Mouse (Mus musculus) neural tube, embryonic 11.5 days (tissue): ENCODE measurements at regions not wholly inside any gene's neighbourhood (a gene's known extent, or its start where the extent isn't known, plus 50 kb on each side); places are given as distances from the start of the nearest gene placed in this dataset.
A peak's percentile ranks its signal among the peaks of the same experiment; 100 is the strongest.

ENCODE experiments used
- ATAC-seq: fragments of 200-750 bp; cut with Nextera tagmentation; 2 replicates; pipeline ENCODE4 v1.8.0; 2017; ENCODE audit warnings: moderate number of reproducible peaks, mild to moderate bottlenecking, moderate TSS enrichment, moderate library complexity; ENCODE audit not compliant: insufficient read depth, low FRiP score, low TSS enrichment
- DNase-seq: peaks from one replicate; pipeline ENCODE4 v3.0.0-alpha.2; 2015; ENCODE audit warnings: low spot score
- H3K27ac ChIP-seq: fragments of 300-500 bp; sonication (generic); 2 replicates; pipeline ENCODE4 v1.5.1; 2014; ENCODE audit warnings: low read depth, mild to moderate bottlenecking, low read length
- H3K27me3 ChIP-seq: fragments of 300-500 bp; sonication (generic); 2 replicates; pipeline ENCODE4 v1.6.1; 2014; ENCODE audit warnings: mild to moderate bottlenecking, low read length, mixed read lengths; ENCODE audit not compliant: control insufficient read depth, insufficient read depth
- H3K36me3 ChIP-seq: fragments of 300-500 bp; sonication (generic); 2 replicates; pipeline ENCODE4 v1.6.1; 2014; ENCODE audit warnings: mild to moderate bottlenecking, low read length, moderate library complexity, mixed read lengths; ENCODE audit not compliant: control insufficient read depth, insufficient read depth
- H3K4me1 ChIP-seq: fragments of 300-500 bp; sonication (generic); 2 replicates; pipeline ENCODE4 v1.6.1; 2014; ENCODE audit warnings: low read length, mixed read lengths; ENCODE audit not compliant: control insufficient read depth, insufficient read depth
- H3K4me2 ChIP-seq: fragments of 300-500 bp; sonication (generic); 2 replicates; pipeline ENCODE4 v1.6.1; 2014; ENCODE audit warnings: low read depth, mild to moderate bottlenecking, moderate library complexity
- H3K4me3 ChIP-seq: fragments of 300-500 bp; sonication (generic); 2 replicates; pipeline ENCODE4 v1.5.1; 2014; ENCODE audit warnings: low read depth, low read length
- H3K9ac ChIP-seq: fragments of 300-500 bp; sonication (generic); 2 replicates; pipeline ENCODE4 v1.6.1; 2014; ENCODE audit warnings: mild to moderate bottlenecking, low read length
- H3K9me3 ChIP-seq: fragments of 300-500 bp; sonication (generic); 2 replicates; pipeline ENCODE4 v1.6.1; 2016; ENCODE audit warnings: low read length; ENCODE audit not compliant: control insufficient read depth
- WGBS: fragments of 180-500 bp; shearing (Covaris S2); extraction: QIAGEN DNeasy Blood & Tissue Kit; methylation state at CpG from one replicate; pipeline ENCODE4 v1.1.7; 2014; 5-methylcytosine and 5-hydroxymethylcytosine counted together

DNA sequence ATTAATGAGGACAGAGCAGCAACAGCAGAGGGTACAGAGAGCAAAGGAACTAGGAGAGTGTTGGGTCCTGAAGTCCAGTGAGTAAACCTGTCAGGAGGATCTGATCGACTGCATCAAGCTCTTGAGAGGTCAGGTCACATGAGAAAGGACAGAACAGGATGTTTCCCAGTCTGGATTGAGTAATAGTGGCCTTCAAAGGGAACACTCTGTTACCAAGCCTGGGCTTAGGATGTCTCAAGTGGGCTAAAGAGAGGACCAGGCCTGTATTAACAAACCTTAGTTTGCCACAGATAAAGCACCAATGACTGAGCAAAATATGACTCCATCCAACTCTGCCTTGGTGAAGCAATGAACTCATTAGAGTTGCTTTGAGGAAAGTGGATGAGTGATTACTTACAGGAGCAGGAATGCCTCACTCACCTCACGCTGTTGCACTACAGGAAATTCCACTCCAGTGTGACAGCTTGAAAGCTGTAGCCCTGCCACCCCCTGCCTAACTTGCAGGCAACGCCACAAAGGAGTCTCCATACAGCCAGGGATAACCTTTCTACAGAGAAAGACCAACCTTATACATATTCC, 229.2 kb upstream of the Nmur2 start:
- Histone ChIP-seq H3K27me3 (no peaks in the 10 kb centered on the region), H3K4me2 (no peak overlapping the region), H3K4me1 (no peaks in the 10 kb centered on the region), H3K4me3 (no peak overlapping the region), H3K27ac (no peak overlapping the region), H3K36me3 (no peaks in the 10 kb centered on the region), H3K9me3 (no peaks in the 10 kb centered on the region), H3K9ac (no peak overlapping the region)
- ATAC-seq (no peak), DNase-seq (no peak)
- 50% methylated on average over 3 of the region's 3 CpGs for WGBS

DNA sequence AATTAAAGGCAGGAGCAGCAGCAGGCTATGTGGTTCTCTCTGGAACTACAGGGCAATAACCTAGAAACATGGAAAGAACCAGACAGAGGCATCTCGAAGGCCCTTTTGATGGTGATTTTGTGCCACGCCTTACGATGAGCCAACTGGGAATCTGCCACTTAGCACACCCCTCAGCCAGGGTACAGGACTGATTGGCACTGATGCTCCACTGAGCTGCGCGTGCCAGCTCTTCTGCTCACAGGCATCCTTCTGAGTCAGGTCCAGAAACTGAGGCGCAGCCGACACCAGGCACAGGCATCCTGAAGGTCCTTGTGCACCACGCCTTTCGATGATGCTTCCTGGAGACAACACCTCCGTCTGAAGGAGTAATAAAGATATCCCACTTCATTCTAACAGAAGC, 221.9 kb upstream of the Nmur2 start:
- H3K4me1 ChIP-seq, result no peaks in the 10 kb centered on the region
- WGBS, result 96% methylated on average over 10 of the region's 10 CpGs
- ATAC-seq, result no peak
- no peaks in the 10 kb centered on the region for H3K27me3 ChIP-seq
- H3K27ac ChIP-seq, result no peak overlapping the region
- no peaks in the 10 kb centered on the region for H3K9me3 ChIP-seq
- no peaks in the 10 kb centered on the region for H3K36me3 ChIP-seq
- H3K4me2 ChIP-seq, result no peak overlapping the region
- no peak overlapping the region for H3K9ac ChIP-seq
- DNase-seq, result no peak
- no peak overlapping the region for H3K4me3 ChIP-seq

DNA sequence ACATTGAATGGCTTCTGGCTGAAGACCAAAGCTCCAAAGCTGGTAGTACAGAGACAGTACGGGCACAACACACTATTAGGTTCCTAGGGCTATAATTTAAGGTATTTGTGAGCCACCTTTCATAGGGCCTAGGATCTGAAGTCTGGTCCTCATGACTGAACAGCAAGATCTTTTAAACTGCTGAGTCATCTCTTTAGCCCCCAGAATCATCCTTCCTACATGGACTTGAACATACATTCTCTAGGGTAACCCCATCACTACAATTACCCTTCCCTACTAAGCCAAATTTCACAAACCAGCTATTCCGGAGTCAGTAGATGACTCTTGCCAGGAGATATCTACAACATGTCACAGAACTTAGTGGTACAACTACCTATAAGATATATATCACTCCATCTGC, 215.5 kb upstream of the Nmur2 start:
- ATAC-seq, result no peak
- 84% methylated on average over 2 of the region's 2 CpGs for WGBS
- no peak for DNase-seq

GRCm38 (mm10) chr11:56254437-56254836, 213.6 kb upstream of the Nmur2 start:
- Histone ChIP-seq H3K4me3 (no peak overlapping the region), H3K27me3 (no peaks in the 10 kb centered on the region), H3K27ac (no peak overlapping the region), H3K4me2 (no peak overlapping the region), H3K9ac (no peak overlapping the region), H3K9me3 (no peaks in the 10 kb centered on the region), H3K4me1 (no peaks in the 10 kb centered on the region), H3K36me3 (no peaks in the 10 kb centered on the region)
- ATAC-seq (no peak), DNase-seq (no peak)
- WGBS, result 94% methylated on average over 3 of the region's 3 CpGs

More for the DNA sequence above, 215.5 kb upstream of the Nmur2 start:
- Histone ChIP-seq H3K4me3 (no peak overlapping the region), H3K9me3 (no peaks in the 10 kb centered on the region), H3K27ac (no peak overlapping the region), H3K27me3 (no peaks in the 10 kb centered on the region), H3K9ac (no peak overlapping the region), H3K36me3 (no peaks in the 10 kb centered on the region), H3K4me2 (no peak overlapping the region), H3K4me1 (no peaks in the 10 kb centered on the region)

- DNase-seq (no peak), ATAC-seq (no peak)
- no peak overlapping the region for H3K4me2 ChIP-seq
- H3K27me3 ChIP-seq, result no peaks in the 10 kb centered on the region
- no peak overlapping the region for H3K27ac ChIP-seq
- no peak overlapping the region for H3K9ac ChIP-seq
- 35% methylated on average over 4 of the region's 4 CpGs for WGBS
- no peaks in the 10 kb centered on the region for H3K9me3 ChIP-seq
- H3K4me1 ChIP-seq, result peaks cover 5% of the 10 kb centered on the region; the same call in 1 of the 2 replicates
- H3K4me3 ChIP-seq, result no peak overlapping the region
- H3K36me3 ChIP-seq, result no peaks in the 10 kb centered on the region
These were observed 206.6 kb upstream of the Nmur2 start for GRCm38 (mm10) chr11:56247333-56247823.

GRCm38 (mm10) chr11:56246549-56247332, 205.9 kb upstream of the Nmur2 start:
- no peak overlapping the region for H3K9ac ChIP-seq

DNA sequence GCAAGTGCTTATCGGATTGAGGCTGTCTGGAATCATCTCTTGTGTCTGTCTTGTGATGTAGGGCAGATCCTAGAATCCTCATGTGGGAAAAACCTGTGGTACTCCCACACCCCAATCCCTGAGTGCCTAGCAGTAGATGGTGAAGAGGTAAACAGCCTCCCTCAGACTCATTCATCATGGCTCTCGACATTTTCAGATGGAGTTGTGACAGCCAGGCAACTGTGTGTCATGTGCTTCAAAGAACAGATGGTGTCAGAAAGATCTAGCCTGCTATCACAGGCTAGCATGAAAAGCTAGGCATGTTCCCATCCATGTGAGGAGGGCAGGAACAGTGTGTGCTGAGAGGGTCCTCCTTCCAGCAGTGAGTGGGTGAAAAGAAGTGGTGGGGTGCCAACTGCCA, 204.1 kb upstream of the Nmur2 start:
- Histone ChIP-seq H3K4me3 (no peak overlapping the region), H3K4me1 (peaks cover 5% of the 10 kb centered on the region; the same call in 1 of the 2 replicates), H3K27me3 (no peaks in the 10 kb centered on the region), H3K36me3 (no peaks in the 10 kb centered on the region), H3K9ac (no peak overlapping the region), H3K4me2 (no peak overlapping the region), H3K9me3 (no peaks in the 10 kb centered on the region), H3K27ac (no peak overlapping the region)
- DNase-seq (no peak), ATAC-seq (no peak)
- WGBS, result 86% methylated on average over 2 of the region's 2 CpGs

More at GRCm38 (mm10) chr11:56246549-56247332, 205.9 kb upstream of the Nmur2 start:
- H3K27me3 ChIP-seq, result no peaks in the 10 kb centered on the region
- H3K9me3 ChIP-seq, result no peaks in the 10 kb centered on the region
- DNase-seq (peak; percentile 75), ATAC-seq (peak; percentile 96)
- peaks cover 5% of the 10 kb centered on the region; the same call in 1 of the 2 replicates for H3K4me1 ChIP-seq
- H3K36me3 ChIP-seq, result no peaks in the 10 kb centered on the region
- no peak overlapping the region for H3K4me2 ChIP-seq
- H3K4me3 ChIP-seq, result no peak overlapping the region
- peak overlapping the region; percentile 27; the same call in 1 of the 2 replicates for H3K27ac ChIP-seq
- 38% methylated on average over 5 of the region's 5 CpGs for WGBS

GRCm38 (mm10) chr11:56243447-56243846, 202.6 kb upstream of the Nmur2 start:
- Histone ChIP-seq H3K27me3 (no peaks in the 10 kb centered on the region), H3K4me2 (no peak overlapping the region), H3K4me1 (peaks cover 5% of the 10 kb centered on the region; the same call in 1 of the 2 replicates), H3K36me3 (no peaks in the 10 kb centered on the region), H3K4me3 (no peak overlapping the region), H3K9me3 (no peaks in the 10 kb centered on the region), H3K27ac (no peak overlapping the region), H3K9ac (no peak overlapping the region)
- 76% methylated on average over 8 of the region's 8 CpGs for WGBS
- DNase-seq (no peak), ATAC-seq (no peak)

DNA sequence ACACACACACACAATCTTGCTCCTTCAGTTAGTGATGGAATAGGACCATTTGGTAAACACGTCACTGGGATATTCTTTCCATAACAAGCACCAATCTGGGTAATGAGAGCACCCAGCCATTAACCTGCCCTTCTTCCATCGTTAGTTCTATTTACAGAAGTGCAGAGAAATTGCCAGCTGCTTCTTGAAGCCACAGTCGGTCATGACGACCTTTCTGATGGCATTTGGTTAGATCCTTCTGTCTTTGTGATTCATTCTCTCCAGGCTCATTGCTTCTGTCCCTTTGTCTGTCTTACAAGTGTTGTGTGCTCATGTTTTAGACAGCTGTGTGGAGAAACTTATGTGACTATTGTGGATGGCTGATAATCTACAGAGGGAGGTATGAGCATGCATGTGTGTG, 197.9 kb upstream of the Nmur2 start:
- H3K4me2 ChIP-seq, result no peak overlapping the region
- no peaks in the 10 kb centered on the region for H3K9me3 ChIP-seq
- DNase-seq (no peak), ATAC-seq (no peak)
- no peaks in the 10 kb centered on the region for H3K36me3 ChIP-seq
- no peak overlapping the region for H3K27ac ChIP-seq
- no peaks in the 10 kb centered on the region for H3K4me1 ChIP-seq
- H3K9ac ChIP-seq, result no peak overlapping the region
- no peak overlapping the region for H3K4me3 ChIP-seq
- WGBS, result 72% methylated on average over 4 of the region's 4 CpGs
- H3K27me3 ChIP-seq, result no peaks in the 10 kb centered on the region
